In the genomic region with DNA sequence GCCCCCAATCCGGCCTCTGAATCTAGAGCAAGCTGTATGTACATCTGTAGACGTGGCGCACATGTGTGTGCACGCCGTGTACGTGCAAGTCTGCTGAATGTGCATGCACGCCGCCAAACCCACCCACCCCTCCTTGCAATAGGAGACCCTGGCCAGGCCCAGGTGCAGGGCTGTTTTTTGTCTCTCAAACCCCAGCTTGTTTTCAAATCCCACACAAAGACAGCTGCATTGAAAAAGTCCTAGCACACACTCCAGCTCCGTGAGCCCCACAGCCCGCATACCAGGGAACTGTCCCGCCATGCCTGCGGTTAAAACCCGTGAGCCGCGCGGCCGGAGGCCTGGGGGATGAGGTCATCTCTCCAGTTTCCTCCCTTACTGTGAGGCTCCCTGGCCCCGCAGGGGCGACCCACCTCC, we compare ENCODE assay signal across 8 mouse cellular contexts. TPM values are rescaled to one million over a fixed set of nuclear protein-coding genes. Genes with fewer than 3 reads are reported as not detected.
A peak's percentile ranks its signal among the peaks of the same experiment; 100 is the strongest.
DNase-seq lines count a peak whose midpoint lies in the region; ATAC-seq lines count a peak whose summit lies in the region.

No protein-coding gene starts in this region.

- no peaks in the 10 kb centered on the region for H3K27me3 ChIP-seq in heart, embryonic 14.5 days (ENCODE audit: control insufficient read depth, insufficient read depth, low read length)
- peaks cover 6% of the 10 kb centered on the region; the same call in 1 of the 2 replicates for H3K27me3 ChIP-seq in liver, embryonic 13.5 days

- DNase-seq in lung, postnatal 10 days, result peak; percentile 50
- no peak for DNase-seq in lung, postnatal 36 days
- DNase-seq in embryo, embryonic 10 days (ENCODE audit: low spot score), result peak; percentile 47
- no peak for DNase-seq in liver, embryonic 13.5 days
- DNase-seq in layer of hippocampus, postnatal 25 days (ENCODE audit: extremely low spot score in 1 of 2, low spot score in 1 of 2), result no peak
- DNase-seq in layer of hippocampus, adult 8-10 months (ENCODE audit: low spot score in 2 of 2), result no peak

- H3K9me3 ChIP-seq in heart, embryonic 14.5 days (ENCODE audit: control insufficient read depth, low read length), result no peaks in the 10 kb centered on the region
- no peaks in the 10 kb centered on the region for H3K9me3 ChIP-seq in liver, embryonic 13.5 days (replicated peaks)

- H3K4me1 ChIP-seq in heart, embryonic 14.5 days (ENCODE audit: control insufficient read depth in 2 of 2, insufficient read depth in 2 of 2, low read length in 2 of 2), result peaks cover 23 to 29% of the 10 kb centered on the region in 2 experiments
- peaks cover 20% of the 10 kb centered on the region for H3K4me1 ChIP-seq in liver, embryonic 13.5 days (replicated peaks)

- peak overlapping the region; percentile 66 for H3K9ac ChIP-seq in heart, embryonic 14.5 days (ENCODE audit: low read length)
- H3K9ac ChIP-seq in liver, embryonic 13.5 days, result 0 out of 2 replicates have a peak overlapping the region, but pooled peaks have one; percentile 53

- H3K4me3 ChIP-seq in heart, embryonic 14.5 days (ENCODE audit: control insufficient read depth in 1 of 2, insufficient read depth in 1 of 2, low read depth in 1 of 2, low read length in 2 of 2), result peak overlapping the region in 1 of 2 experiments; percentile 29; a peak in 2 of 4 replicates
- no peak overlapping the region for H3K4me3 ChIP-seq in liver, embryonic 13.5 days (replicated peaks)

- WGBS in heart, embryonic 14.5 days, result 10% methylated on average over 19 of the region's 19 CpGs
- WGBS in liver, embryonic 13.5 days (ENCODE audit: insufficient replicate concordance), result 19% methylated on average over 19 of the region's 19 CpGs

- 0 out of 2 replicates have a peak, but pooled peaks cover 6% of the 10 kb centered on the region for H3K36me3 ChIP-seq in heart, embryonic 14.5 days (ENCODE audit: control insufficient read depth, insufficient read depth, low read length)
- no peaks in the 10 kb centered on the region for H3K36me3 ChIP-seq in liver, embryonic 13.5 days

- H3K27ac ChIP-seq in heart, embryonic 14.5 days (replicated peaks in 1 of 2; ENCODE audit: control insufficient read depth in 1 of 2, insufficient read depth in 1 of 2, low read depth in 2 of 2, low read length in 2 of 2), result peak overlapping the region; percentile 68 to 87
- H3K27ac ChIP-seq in liver, embryonic 13.5 days, result peak overlapping the region; percentile 23; the same call in 1 of the 2 replicates

- ATAC-seq in heart, embryonic 14.5 days (ENCODE audit: insufficient number of reproducible peaks, insufficient read depth, low FRiP score, low read depth), result peak; percentile 53; the same call in 1 of the 2 replicates
- peak; percentile 19; the same call in 1 of the 2 replicates for ATAC-seq in liver, embryonic 13.5 days (ENCODE audit: low read depth)
- no peak for ATAC-seq in cerebellum, adult (ENCODE audit: insufficient number of reproducible peaks, low FRiP score, low TSS enrichment)

- H3K4me2 ChIP-seq in heart, embryonic 14.5 days (ENCODE audit: low read length), result peak overlapping the region; percentile 73
- H3K4me2 ChIP-seq in liver, embryonic 13.5 days, result peak overlapping the region; percentile 57

RNA-seq across cellular contexts. Expression of a gene that starts 48.3 kb away (rescaled TPM):
- 28.1 and 31.1 TPM in 2 replicates for polyA plus RNA-seq in heart, embryonic 14.5 days (2014; fragmentation: Nextera tagmentation; extraction: Ambion mirVana)
- 0.27 and 0.57 TPM in 2 replicates for polyA plus RNA-seq in liver, embryonic 13.5 days (2015; fragmentation: Nextera tagmentation; extraction: Ambion mirVana)
- total RNA-seq in layer of hippocampus, postnatal 25 days (2021), result 1 to 10 TPM in 1 of 2 experiments, under 1 TPM in 1; 0.89 to 1.3 TPM
- 1 to 10 TPM in 1 of 4 experiments, under 1 TPM in 3; 0.61 to 1.2 (median 0.83) TPM for total RNA-seq in layer of hippocampus, adult 8-10 months (2022)

Comparison
In these comparisons a context has a peak if more than half of its experiments do, and no peak if none do; other contexts are left out.
1. DNase-seq: peak in lung, postnatal 10 days (single experiment) and embryo, embryonic 10 days (single experiment); none in lung, postnatal 36 days (single experiment), liver, embryonic 13.5 days (single experiment), layer of hippocampus, postnatal 25 days (0 of 2) and layer of hippocampus, adult 8-10 months (0 of 2).